Mouse (Mus musculus) CH12.LX (cell line): ENCODE measurements around the gene Rgl2. TPM values are rescaled to one million over a fixed set of nuclear protein-coding genes. Genes with fewer than 3 reads are reported as not detected.

Experiments
- DNase-seq: peaks from one replicate; pipeline ENCODE4 v3.0.0-alpha.2; 2013; ENCODE audit errors: extremely low read depth
- H3K27ac ChIP-seq: 2 replicates; pipeline ENCODE4 v1.5.1; 2012; ENCODE audit warnings: low read depth, mild to moderate bottlenecking, control low read depth, moderate library complexity; ENCODE audit not compliant: insufficient read depth
- H3K27me3 ChIP-seq: replicated peaks from 2 replicates; pipeline ENCODE3; 2012; ENCODE audit warnings: inconsistent platforms
- H3K36me3 ChIP-seq, 2 experiments: replicated peaks in 1 of 2; 2 replicates each; pipeline versions ENCODE3 to v1.6.1; 2012; ENCODE audit warnings: inconsistent platforms in 1 of 2, low read length in 1 of 2, mild to moderate bottlenecking in 1 of 2, mixed read lengths in 1 of 2, moderate library complexity in 1 of 2; ENCODE audit not compliant: control insufficient read depth in 1 of 2, insufficient read depth in 1 of 2
- H3K4me1 ChIP-seq, 2 experiments: 2 replicates each; pipeline ENCODE4 v1.6.1; 2012; ENCODE audit warnings: inconsistent platforms in 1 of 2, moderate library complexity in 1 of 2; ENCODE audit not compliant: insufficient read depth in 2 of 2, control insufficient read depth in 1 of 2
- H3K4me2 ChIP-seq: 2 replicates; pipeline ENCODE4 v1.6.1; 2012; ENCODE audit warnings: low read depth, mild to moderate bottlenecking, control low read depth; ENCODE audit not compliant: poor library complexity, insufficient read depth, severe bottlenecking
- H3K4me3 ChIP-seq, 3 experiments: fragments of 150-350 bp in 1 of 3; sonication (generic) in 1 of 3; replicated peaks in 1 of 3; 2 replicates each; pipeline versions ENCODE3 to v1.5.1; 2011 to 2012; ENCODE audit warnings: low read depth in 2 of 3, low read length in 2 of 3, mild to moderate bottlenecking in 2 of 3, moderate library complexity in 2 of 3, control low read depth in 1 of 3, improper control_type of control experiment in 1 of 3, inconsistent platforms in 1 of 3, mixed read lengths in 1 of 3; ENCODE audit not compliant: poor library complexity in 1 of 3
- H3K79me2 ChIP-seq: replicated peaks from 2 replicates; pipeline ENCODE4 v1.6.1; 2012; ENCODE audit warnings: mild to moderate bottlenecking, moderate library complexity; ENCODE audit not compliant: control insufficient read depth, poor library complexity, insufficient read depth, severe bottlenecking; ENCODE audit errors: extremely low read depth
- H3K9ac ChIP-seq: 2 replicates; pipeline ENCODE4 v1.6.1; 2012; ENCODE audit warnings: low read depth, mild to moderate bottlenecking, control low read depth, moderate library complexity; ENCODE audit not compliant: insufficient read depth
- H3K9me3 ChIP-seq: replicated peaks from 2 replicates; pipeline ENCODE3; 2012; ENCODE audit warnings: low read length, inconsistent platforms, mixed read lengths
- CHD1 ChIP-seq: IDR thresholded peaks from 2 replicates; pipeline ENCODE4 v1.6.1; 2012; ENCODE audit warnings: low read depth, low read length, improper control_type of control experiment, inconsistent platforms
- CTCF ChIP-seq, 2 experiments: IDR thresholded peaks in 1 of 2; conservative IDR thresholded peaks in 1 of 2; 2 replicates each; pipeline ENCODE4 v1.5.1; 2011 to 2012; ENCODE audit warnings: low read depth in 2 of 2, low read length in 2 of 2, improper control_type of control experiment in 1 of 2, inconsistent platforms in 1 of 2, mild to moderate bottlenecking in 1 of 2, moderate library complexity in 1 of 2
- E2F4 ChIP-seq: IDR thresholded peaks from 2 replicates; pipeline ENCODE4 v1.6.1; 2011; ENCODE audit warnings: low read depth, low read length, improper control_type of control experiment; ENCODE audit not compliant: insufficient replicate concordance
- ELF1 ChIP-seq: IDR thresholded peaks from 2 replicates; pipeline ENCODE4 v1.6.1; 2014; ENCODE audit warnings: low read depth, mild to moderate bottlenecking, inconsistent platforms, low read length, improper control_type of control experiment
- EP300 ChIP-seq: IDR thresholded peaks from 2 replicates; pipeline ENCODE4 v1.6.1; 2011; ENCODE audit warnings: low read length, improper control_type of control experiment
- ETS1 ChIP-seq: conservative IDR thresholded peaks from 2 replicates; pipeline ENCODE4 v1.6.1; 2012; ENCODE audit warnings: low read depth, mild to moderate bottlenecking, inconsistent platforms, low read length, improper control_type of control experiment, moderate library complexity
- HCFC1 ChIP-seq: IDR thresholded peaks from 2 replicates; pipeline ENCODE4 v1.6.1; 2012; ENCODE audit warnings: low read depth, mild to moderate bottlenecking, inconsistent platforms, low read length, improper control_type of control experiment
- MAX ChIP-seq: IDR thresholded peaks from 2 replicates; pipeline ENCODE4 v1.6.1; 2011; ENCODE audit warnings: low read length, improper control_type of control experiment
- MAZ ChIP-seq: IDR thresholded peaks from 2 replicates; pipeline ENCODE4 v1.6.1; 2012; ENCODE audit warnings: low read depth, mild to moderate bottlenecking, inconsistent platforms, low read length, improper control_type of control experiment, moderate library complexity
- NRF1 ChIP-seq: IDR thresholded peaks from 2 replicates; pipeline ENCODE4 v1.6.1; 2014; ENCODE audit warnings: low read depth, mild to moderate bottlenecking, inconsistent platforms, low read length, improper control_type of control experiment, moderate library complexity
- PAX5 ChIP-seq: IDR thresholded peaks from 2 replicates; pipeline ENCODE4 v1.6.1; 2012; ENCODE audit warnings: low read length, inconsistent platforms, mixed read lengths
- POLR2A ChIP-seq: IDR thresholded peaks from 2 replicates; pipeline ENCODE4 v1.6.1; 2011; ENCODE audit warnings: low read depth, mild to moderate bottlenecking, improper control_type of control experiment, low read length
- POLR2AphosphoS2 ChIP-seq: IDR thresholded peaks from 2 replicates; pipeline ENCODE4 v1.6.1; 2011; ENCODE audit warnings: low read depth, low read length, improper control_type of control experiment
- RCOR1 ChIP-seq: conservative IDR thresholded peaks from 2 replicates; pipeline ENCODE4 v1.6.1; 2012; ENCODE audit warnings: low read depth, mild to moderate bottlenecking, inconsistent platforms, low read length, improper control_type of control experiment
- SIN3A ChIP-seq: IDR thresholded peaks from 2 replicates; pipeline ENCODE4 v1.6.1; 2012; ENCODE audit warnings: low read length, improper control_type of control experiment, inconsistent platforms
- SMC3 ChIP-seq: IDR thresholded peaks from 2 replicates; pipeline ENCODE4 v1.6.1; 2011; ENCODE audit warnings: low read depth, low read length, improper control_type of control experiment
- UBTF ChIP-seq: IDR thresholded peaks from 2 replicates; pipeline ENCODE4 v1.6.1; 2012; ENCODE audit warnings: low read depth, mild to moderate bottlenecking, inconsistent platforms, low read length, improper control_type of control experiment, moderate library complexity
- USF1 ChIP-seq: IDR thresholded peaks from 2 replicates; pipeline ENCODE4 v1.6.1; 2014; ENCODE audit warnings: low read depth, mild to moderate bottlenecking, inconsistent platforms, low read length, improper control_type of control experiment
- USF2 ChIP-seq: conservative IDR thresholded peaks from 2 replicates; pipeline ENCODE4 v1.6.1; 2011; ENCODE audit warnings: low read depth, low read length, improper control_type of control experiment
- dilution Hi-C: fragments of 300-500 bp; cut with MboI; formaldehyde crosslinking; loops from 2 replicates; pipeline ENCODE4 v1.14.3; 2020; ENCODE audit warnings: low sequenced_read_pairs; ENCODE audit not compliant: extremely low pct_unique_long_range_greater_than_20kb, extremely low pct_ligation_motif_present
- in situ Hi-C: fragments of 300-500 bp; cut with MboI; formaldehyde crosslinking; loops from 3 replicates; pipeline ENCODE4 v1.14.3; 2019; ENCODE audit warnings: low sequenced_read_pairs, low pct_ligation_motif_present, low pct_unique_long_range_greater_than_20kb, mixed read lengths
- polyA plus RNA-seq: library from polyadenylated mRNA; unstranded; fragments of >175 nt; gene quantifications from 2 replicates; pipeline ENCODE4 v1.2.1, GENCODE M21; 2012; ENCODE audit warnings: low read depth; ENCODE audit not compliant: insufficient read length
- total RNA-seq, 2 experiments: library from RNA; depleted of rRNA; stranded (reverse); fragments of 300-350 nt in 1 of 2; fragments of >200 nt in 1 of 2; gene quantifications; 2 replicates each; pipeline ENCODE4 v1.2.3; 2012 to 2014

Rgl2 gene
- total and polyA plus RNA-seq, 3 experiments = 20.1 to 29.1 (median 25.6) TPM

- TF ChIP-seq ETS1 = no peak
- TF ChIP-seq RCOR1 = no peak
- TF ChIP-seq HCFC1 = no peak
- no peak for TF ChIP-seq UBTF
- TF ChIP-seq POLR2AphosphoS2 = no peak
- TF ChIP-seq E2F4 = no peak
- TF ChIP-seq SIN3A = no peak
- TF ChIP-seq EP300 = no peak
- no peak for TF ChIP-seq MAX
- peaks cover 49 to 61% of the 10 kb centered on the region in 2 experiments for H3K36me3 ChIP-seq
- dilution Hi-C loops = no loop called here
Measured at GRCm38 (mm10) chr17:33913905-33914304, 15.4 kb upstream of the Rgl2 start.

DNA sequence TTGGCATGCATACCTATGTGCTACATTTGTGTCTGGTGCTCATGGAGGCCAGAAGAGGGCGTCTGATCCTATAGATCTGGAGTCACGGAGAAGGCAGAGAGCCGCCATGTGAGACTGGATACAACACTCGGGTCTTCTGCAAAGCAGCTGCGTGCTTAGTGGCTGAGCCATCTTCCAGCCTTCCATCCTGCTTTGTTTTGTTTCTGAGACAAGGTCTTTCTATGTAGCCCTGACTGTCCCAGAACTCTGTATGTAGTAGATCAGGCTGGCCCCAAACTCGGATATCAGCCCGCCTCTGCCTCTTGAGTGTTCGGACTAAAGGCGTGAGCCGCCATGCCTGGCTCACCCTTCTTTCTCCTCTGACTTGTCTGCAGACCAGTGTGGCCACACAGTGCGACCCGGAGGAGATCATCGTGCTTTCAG is 14.4 kb upstream of the Rgl2 start:
- Histone ChIP-seq H3K36me3 (peaks cover 49 to 61% of the 10 kb centered on the region in 2 experiments), H3K9me3 (peaks cover 6% of the 10 kb centered on the region), H3K27me3 (no peaks in the 10 kb centered on the region), H3K27ac (no peak overlapping the region), H3K4me2 (peak overlapping the region; percentile 14), H3K9ac (no peak overlapping the region), H3K4me1 (peaks cover 27 to 55% of the 10 kb centered on the region in 2 experiments), H3K79me2 (peaks cover 12% of the 10 kb centered on the region; the same call in 1 of the 2 replicates), H3K4me3 (no peak overlapping the region)
- in situ Hi-C loops = no loop called here
- TF ChIP-seq USF2 (no peak), MAZ (no peak), USF1 (no peak), POLR2A (no peak), CHD1 (no peak), ELF1 (no peak), NRF1 (no peak), PAX5 (no peak), CTCF (conservative IDR thresholded peaks at IDR 0.05 in 1 of 2, IDR thresholded peaks at IDR 0.05 in 1 of 2; ENCODE audit: low read depth in 2 of 2, low read length in 2 of 2) (peak in 1 of 2 experiments; percentile 40; a peak in 2 of 4 replicates), SMC3 (peak; percentile 24), MAX (no peak)
- dilution Hi-C loops = no loop called here
- no peak for DNase-seq

More at GRCm38 (mm10) chr17:33913905-33914304, 15.4 kb upstream of the Rgl2 start:
- Histone ChIP-seq H3K9me3 (peaks cover 6% of the 10 kb centered on the region), H3K4me2 (no peak overlapping the region), H3K9ac (no peak overlapping the region), H3K27me3 (no peaks in the 10 kb centered on the region), H3K27ac (no peak overlapping the region), H3K79me2 (peaks cover 12% of the 10 kb centered on the region; the same call in 1 of the 2 replicates), H3K4me3 (no peak overlapping the region), H3K4me1 (peaks cover 25 to 54% of the 10 kb centered on the region in 2 experiments)
- in situ Hi-C loops = no loop called here
- DNase-seq = no peak
